Mouse (Mus musculus) c-Kit-positive CD71-positive TER-119-positive erythroid progenitor cells, embryonic 14.5 days (primary cell): ENCODE data around the gene Frmd4a.

ENCODE experiments used
- DNase-seq: peaks from one replicate; pipeline ENCODE4 v3.0.0-alpha.2; 2013; ENCODE audit warnings: low spot score

Gene Frmd4a

DNA sequence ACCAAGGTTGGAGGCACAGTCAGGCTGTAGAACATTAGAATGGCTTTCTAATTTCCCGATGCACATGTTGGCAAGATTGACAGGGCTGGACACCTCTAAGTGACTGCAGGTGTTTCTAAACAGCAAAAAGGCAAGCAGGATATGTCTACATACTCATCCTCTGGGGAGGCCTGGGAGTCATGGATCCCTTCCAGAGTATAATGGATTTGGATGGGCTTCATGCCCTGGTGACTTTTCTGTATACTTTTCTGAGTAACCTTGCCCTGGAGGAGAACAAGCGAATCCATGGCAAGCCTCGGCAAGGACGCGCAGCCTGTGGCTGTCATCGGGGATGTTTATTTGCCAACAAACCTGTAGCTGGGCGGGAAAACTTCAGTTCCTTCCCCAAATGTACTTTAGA is 509.6 kb downstream of the Frmd4a start:
- DNase-seq, result no peak

DNA sequence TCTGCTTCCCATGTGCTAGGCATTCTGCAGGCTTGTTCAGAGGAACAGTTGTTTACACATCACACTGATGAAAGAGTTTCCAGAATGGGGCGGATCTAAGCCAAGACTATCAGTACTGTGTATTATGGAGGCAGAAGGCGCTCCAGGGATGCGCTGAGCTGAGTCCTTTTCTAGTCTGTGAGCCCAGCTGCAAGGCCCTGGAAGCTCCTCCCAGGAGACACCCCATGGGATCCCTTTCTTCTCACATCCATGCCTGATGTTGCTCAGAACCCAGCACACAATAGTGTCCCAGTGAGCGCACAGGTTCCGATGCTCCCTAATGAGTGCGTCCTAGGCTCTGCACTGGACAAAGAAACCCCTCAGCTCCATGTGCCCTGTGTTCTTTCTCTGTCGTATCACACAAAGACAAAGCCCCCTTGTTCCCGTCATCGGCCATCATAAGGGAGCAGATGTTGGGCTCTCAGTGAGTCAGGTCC is 511.8 kb downstream of the Frmd4a start:
- no peak for DNase-seq

DNA sequence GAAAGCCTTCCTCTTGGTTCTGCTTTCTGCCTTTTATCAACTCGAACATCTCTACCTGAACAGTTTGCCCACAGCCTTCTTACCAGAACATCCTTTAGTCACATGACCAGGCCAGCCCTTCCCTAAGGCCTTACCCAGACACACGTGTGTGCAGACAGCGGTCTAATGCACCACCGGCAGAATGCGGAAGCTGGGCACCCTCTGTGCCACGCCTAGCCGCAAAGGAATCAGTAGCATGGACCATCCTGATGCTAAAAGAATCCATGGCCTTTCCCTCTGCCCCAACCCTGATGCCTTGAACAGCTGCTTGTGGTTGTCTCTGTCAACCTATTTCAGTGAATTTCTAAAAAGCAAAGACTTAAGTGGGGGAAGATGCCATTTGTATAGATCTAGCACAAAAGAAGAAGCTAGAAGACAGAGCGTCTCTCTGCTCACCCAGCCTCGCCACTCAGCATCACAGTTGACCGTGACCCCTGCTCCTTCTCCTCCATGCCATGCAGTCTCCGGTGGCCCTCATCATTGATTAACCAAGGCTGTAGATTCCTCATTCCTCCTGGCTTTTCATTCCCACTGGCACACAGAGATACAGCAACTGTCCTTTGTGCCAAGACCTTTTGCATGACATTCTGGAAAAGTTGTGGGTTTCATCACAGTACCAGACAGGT is 514.1 kb downstream of the Frmd4a start:
- DNase-seq, result no peak

DNA sequence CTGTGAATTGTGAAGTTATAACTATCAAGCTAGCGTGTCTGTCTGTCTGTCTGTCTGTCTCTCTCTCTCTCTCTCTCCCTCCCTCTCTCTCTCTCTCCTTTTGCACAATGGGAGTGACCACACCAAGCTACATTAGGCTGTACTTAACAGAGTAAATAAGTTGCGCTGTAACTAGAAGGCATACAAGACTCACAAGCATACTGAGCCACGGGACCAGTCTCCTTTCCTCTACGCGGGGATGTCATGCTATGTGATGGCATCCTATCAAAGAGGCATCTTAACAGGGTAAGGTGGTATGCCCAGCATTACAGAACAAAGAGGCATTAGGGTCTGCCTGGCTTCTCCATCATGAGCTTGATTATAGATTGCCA is 514.7 kb downstream of the Frmd4a start:
- no peak for DNase-seq

DNA sequence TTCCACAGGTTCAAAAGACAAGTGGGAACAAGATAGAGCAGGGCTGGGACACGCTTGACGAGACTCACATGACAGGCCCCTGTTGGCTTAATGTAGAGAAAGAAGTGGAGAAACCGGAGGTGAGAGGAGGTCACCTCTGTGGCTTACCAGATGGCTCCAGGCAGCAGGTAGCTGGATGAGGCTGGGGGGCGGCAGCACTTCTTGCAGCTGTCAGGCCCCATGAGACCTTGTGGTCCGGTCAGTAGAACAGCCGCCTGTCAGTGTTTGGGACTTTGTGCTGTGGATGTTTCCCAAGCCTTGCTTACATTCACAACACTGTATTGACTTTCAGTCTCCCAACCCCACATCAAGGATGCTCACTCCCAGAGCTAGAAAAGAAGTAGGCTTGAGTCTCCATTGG is 515.4 kb downstream of the Frmd4a start:
- DNase-seq, result no peak

DNA sequence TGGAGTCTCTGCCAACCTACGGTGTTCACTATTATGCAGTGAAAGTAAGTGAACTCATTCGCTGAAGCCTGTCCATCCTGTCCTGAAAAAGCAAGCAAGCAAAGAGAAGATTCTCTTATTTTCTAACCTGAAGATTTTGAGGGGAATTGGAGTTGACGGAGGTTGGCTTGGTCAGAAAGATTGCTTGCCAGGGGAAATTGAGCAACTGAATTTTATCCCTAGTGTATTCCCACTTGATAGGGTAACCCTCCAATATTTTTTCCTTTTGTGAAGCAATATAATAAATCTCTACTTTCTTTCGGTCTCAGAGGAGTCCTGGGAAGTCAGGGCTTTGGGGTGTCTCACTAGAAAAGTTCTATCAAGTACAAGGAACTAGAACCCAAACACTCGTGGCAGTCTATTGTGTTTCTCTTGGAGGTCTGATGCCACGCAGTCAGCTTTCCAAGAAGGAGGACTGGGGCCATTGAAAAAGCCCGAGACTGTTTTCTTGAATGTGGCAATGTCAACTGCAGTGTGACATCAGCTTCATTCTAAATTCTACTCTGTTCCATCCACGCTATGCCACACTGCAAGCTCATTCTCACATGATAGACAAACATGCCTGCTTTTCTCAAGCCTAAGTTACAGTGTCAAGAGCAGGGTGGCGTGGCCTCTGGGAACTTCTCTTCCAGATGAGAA is 517.8 kb downstream of the Frmd4a start:
- no peak for DNase-seq

DNA sequence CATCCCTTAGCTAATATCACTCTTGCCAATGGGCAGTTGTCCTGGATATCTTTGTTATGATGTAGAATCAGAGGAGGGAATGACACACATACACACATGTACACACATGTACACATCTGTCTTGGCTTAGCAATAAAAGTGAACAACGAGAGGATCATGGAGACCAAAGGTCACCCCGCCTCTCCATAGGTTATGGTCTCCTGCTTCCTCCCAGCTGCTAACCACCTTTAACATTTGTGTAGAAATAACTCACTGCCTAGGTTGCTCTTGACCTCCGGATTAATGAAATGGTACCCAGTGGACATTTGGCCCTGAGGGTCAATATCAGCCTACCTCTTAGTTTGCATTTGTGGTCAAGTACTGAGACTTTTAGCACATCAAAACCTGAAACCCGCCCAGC is 523.8 kb downstream of the Frmd4a start:
- DNase-seq, result no peak

DNA sequence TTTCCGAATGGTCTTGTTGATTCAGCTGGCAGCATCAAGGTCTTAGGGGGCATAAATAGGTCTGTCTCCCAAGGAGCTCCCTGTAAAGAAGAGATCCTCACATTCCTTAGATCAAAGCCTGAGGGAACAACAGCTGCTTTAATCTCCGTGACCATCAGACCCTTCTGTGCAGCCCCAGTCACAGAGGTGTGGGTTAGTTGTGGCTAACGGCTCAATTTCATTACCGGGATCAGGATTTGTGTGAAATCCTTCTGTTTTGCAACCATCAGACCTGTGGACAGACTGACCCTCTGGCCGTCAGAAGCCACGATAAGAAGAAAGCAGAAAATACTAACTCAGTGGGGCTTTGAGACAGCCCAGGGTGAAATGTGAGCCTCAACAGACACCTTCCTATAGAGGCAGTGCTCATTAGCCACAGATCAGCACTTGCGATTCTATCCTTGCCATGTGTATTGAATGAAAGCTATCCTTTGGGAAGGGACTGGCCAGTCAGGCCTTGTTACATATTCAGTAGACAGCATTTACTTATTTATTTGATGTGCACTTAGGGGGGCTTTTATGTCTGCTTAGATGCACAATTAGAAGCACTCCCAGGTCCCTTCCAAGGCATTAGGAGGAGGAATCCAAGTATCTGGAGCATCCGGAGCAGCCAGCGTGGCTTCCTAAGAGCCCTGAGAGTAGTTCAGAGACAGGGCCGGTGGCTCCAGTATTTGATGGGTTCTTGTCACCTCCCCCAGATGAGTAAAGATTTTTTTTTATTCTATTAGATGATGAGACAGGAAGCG is 524.5 kb downstream of the Frmd4a start:
- DNase-seq, result no peak

DNA sequence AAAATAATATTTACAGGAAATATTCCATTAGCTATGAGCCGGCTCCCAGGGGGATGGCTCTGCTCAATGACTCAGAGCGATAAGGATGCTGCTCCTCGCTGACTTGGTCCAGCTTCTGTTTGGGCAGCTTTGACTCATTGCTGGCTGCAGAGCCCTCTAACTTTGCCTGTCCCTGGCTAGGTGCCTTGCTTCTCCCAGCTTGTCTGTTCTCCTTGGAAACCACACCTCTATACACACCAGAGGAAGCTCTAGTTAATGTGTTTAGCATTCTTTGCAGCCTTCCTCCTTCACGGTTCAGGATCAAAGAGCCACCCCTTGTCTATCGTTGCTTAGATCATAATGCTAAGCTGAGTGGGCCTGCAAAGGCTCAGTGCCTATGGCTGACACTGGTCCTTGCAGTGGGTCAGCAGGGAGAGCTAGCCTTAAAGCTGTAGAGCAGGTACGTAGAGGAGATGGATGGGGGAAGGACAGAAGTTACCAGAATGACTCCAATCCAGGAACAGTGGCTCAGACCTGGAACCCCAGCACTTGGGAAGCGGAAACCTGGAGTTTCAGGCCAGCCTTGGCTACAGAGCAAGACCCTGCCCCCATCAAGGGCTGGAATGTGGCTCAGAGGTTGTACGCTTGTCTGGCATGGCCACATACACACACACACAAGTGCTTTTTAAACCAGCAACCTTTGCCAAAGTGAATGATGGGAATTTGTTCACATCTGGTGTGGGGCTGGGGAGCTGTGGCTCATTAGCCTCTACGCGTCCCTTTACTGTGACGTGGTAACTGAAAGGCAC is 525.3 kb downstream of the Frmd4a start:
- DNase-seq, result no peak

DNA sequence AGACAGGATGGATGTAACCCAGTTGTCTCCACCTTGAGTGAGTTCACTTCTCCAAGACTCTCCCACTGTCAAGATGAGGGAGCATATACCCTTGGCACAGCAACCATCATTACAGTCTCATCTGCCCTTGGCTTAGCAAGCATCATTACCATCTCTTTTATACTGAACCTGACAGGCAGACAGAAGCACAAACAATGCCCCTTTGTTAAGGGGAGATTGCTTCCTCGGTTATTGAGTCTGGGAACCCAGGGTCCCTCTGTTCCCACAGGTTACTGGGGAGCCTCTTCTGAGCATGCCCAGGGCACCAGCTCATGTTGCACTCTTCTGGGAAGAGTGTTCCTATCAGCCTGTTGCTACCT is 525.9 kb downstream of the Frmd4a start:
- DNase-seq, result no peak

DNA sequence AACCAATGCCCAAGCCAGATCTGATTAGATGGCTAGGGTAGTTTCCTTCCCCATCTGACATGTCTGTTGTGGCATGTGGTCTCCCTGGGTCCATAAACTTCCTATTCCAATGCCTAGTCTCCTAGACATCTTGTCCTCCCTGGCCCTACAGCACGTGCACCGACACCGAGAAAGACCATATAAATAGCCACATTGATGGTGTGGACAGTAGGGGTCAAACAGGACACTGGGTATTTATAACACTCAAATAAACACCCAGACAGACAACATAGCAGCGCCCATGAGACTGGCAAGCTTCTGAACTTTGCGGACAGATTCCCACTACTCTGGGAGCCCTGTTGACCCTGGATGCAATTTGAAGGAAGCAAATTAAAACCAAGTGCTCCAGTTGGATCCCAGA is 526.8 kb downstream of the Frmd4a start:
- no peak for DNase-seq

DNA sequence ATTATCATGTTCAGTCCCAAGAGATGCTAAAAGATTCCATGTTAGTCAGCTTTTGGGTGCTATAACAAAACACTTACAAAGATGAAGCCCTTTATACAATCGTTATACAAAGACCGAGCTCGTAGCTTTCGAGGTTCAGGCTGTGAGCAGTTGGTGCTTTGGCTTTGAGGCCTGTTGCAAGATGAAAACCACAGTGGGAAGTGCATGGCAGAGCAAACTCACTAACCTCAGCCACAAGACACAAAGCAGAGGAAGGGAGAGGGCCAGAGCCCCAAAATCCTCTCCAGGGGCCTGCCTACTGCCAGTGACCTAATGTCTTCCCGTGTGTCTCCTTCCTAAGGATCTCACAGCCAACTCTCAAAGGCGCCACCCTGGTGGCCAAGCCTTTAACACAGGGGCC is 527.7 kb downstream of the Frmd4a start:
- no peak for DNase-seq

DNA sequence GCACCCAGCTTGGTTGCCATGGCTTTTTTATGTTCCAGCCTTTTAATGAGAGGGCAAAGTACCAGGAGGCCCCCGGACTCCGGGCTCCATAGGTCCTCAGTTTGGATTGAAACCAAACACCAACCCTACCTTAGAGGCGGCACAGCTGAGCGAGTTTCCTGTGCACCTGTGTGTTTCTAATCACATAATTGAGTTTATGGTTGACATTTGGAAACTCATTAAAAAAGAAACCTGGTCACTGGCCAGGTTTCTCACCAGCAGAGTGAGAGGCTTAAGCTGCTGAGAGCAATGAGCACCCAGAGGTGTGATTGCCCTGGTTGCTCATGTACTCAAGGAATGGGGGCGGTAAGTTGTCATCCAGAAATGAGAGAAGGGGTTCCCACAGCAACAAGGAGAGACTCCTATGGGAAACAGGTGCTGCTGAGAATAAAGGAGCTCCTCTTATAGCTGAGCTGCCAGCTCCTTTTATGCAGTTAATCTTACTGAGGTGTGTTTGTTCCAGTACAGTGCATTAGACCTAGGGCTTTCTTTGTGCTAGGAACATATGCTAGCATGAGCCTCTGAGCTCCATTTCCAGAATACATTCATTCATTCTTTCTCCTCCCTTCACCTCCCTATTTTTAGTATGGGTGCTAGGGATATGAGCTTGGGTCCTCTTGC is 529.6 kb downstream of the Frmd4a start:
- no peak for DNase-seq

DNA sequence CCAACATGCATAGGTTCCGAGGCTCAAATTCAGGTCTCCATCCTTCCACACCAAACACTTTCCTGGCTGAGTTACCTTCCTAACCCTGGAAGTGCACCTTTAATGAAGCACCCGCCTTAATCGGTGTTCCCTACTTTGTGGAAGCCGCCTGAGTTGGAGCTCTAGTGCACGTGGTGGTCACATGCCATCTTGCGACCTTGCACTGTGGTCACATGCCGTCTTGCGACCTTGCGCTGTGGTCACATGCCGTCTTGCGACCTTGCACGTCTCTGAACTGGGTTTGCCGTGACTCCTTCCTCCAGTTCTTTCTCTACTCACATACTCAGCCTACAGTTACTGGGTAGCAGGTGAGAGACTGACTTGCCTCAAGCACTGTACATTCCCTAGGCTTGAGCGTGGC is 531.8 kb downstream of the Frmd4a start:
- DNase-seq, result no peak

DNA sequence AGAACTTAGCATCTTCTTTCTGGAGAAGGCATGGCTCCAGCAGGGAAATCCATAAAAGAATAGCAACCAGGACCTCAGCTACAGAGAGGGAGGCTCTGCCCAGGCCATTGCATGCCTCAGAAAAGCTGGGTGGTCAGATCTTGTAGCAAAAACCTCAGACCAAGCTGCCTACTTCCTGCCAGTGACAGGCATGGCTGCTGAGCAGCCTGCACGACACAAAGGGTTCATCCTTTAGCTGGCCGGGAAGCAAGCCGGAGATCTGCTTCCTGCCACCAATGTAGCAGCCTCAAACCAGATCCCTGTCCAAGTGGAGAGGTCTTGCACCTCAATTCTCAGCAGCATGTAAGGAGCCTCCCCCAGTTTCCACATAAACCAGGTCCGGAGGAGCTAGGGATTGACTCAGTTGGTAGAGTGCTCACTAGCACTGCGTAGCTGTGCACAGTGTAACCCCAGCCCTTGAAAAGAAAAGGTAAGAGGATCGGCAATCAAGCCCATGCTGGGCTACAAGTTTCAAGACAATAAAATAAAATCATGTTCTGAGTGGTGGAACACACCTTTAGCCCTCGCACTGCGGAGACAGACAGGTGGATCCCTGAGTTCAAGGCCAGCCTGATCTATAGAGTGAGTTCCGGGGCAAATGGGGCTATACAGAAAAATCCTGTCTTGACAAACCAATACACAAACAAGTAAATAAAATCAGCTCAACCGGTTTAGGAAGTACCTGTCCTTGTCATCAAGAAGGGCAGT is 532.7 kb downstream of the Frmd4a start:
- no peak for DNase-seq

DNA sequence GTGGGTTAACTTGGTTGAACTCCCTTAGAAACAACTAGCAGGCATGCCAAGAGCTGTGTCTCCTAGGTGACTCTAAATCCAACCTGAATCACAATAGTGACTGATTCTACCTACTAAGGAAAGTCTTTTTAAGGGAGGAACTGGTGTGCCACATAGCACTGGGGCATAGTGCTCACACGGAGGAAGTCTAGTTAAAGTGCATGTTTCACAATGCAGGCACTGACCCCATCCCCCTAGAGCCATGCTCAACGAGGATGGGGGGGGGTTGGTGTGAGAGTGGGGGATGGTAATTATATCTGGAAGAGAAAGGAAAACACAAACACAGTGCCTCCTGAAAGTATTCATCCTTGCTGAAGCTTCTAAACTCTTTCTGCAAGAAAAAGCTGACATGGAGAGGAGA is 533.9 kb downstream of the Frmd4a start:
- DNase-seq, result no peak

DNA sequence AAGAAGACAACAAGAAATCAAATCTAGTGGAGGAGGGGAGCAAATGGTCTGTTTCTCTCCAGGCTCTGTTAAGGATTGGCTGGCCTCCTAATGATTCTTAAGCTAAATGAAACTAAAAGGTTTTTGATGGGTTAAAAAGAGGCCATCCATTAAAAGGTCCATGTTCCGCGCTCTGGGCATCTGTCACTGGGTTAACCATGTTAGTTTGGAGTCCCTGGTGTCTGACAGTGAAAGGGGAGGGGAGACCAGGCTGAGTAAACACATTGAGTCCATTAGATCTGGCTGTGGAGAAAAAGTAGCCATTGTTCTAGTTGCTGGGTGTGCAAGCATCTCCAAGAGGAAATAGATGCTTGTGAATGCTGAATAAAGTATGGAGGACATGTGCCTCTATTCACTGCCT is 534.3 kb downstream of the Frmd4a start:
- no peak for DNase-seq

DNA sequence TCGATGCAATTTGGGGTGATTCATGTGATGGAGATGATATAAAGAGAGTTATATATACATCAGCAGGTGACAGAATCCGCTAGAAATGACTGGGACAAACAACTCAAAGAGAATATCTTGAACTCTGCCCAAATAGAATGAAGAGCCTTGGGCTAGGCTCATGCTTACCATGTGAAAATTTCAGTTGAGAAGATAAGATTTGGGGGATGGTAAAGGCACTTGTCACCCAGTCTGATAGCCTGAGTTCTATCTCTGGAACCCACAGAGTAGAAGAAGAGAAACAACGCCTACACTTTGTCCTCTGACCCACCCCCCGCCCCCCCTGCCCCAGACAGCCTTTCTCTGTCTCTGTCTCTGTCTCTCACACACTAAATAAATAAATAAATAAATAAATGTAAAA is 535.0 kb downstream of the Frmd4a start:
- DNase-seq, result peak; percentile 38

DNA sequence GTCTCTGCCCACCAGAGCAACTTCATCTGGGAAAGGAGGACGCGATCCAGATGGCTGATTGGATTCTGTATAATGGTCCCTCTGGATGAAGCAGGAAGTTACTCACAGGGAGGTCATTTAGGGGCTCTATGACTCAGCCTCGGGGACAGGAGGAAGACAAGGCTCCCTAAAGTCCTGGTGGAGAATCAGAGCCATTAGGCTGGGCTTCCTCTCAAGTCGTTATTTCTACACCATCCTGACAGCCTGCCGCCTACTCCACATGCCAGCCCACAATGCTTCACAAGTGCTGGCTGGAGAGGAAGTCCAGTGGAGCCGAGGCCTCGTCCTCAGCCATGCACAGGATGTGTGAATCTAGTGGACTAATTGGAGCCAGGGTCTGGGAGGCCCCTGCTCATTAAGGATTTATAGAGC is 537.7 kb downstream of the Frmd4a start:
- no peak for DNase-seq

DNA sequence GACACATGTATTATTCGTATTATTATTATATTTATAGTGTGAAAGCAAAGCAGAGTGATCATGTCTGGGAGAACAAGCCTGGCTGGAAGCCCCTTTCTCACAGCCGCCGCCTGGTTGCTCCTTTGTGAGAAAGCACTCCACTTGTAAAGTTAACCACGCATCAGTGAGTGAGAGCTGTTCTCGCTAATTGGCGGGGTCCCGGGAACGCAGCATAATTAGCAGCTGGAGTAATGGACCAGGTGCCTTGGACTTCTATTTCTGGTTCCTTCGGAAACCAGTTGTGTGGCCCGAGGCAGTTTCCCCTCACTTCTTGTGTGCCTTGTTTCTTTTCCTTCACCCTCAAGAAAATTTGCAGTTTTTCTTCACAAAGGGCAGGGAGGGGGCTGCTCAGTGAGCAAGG is 538.7 kb downstream of the Frmd4a start:
- no peak for DNase-seq

DNA sequence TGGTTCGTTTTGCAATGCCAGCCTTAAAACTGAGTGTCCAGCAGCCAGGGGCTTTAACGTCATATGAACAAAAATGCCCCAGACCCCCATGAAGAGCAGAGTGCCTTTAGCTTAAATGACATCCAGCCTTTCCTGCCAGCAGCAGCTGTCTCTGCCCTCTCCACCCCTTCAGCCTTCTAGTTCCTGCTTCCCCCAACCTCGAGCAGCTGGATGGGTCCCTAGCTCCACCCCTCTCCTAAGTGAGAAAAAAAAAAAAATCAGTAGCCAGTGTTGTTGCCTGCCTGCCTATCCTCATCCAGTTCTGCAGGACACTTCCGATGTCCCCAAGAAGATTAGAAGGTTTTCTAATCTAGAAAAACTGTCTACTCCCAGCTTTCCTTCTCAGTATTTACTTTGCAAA is 539.5 kb downstream of the Frmd4a start:
- DNase-seq, result no peak
